13 mouse cellular contexts compared by ENCODE assay signal in genomic region chr14:77621473-77622264, GRCm38 (mm10).
DNase-seq lines count a peak whose midpoint lies in the region; ATAC-seq lines count a peak whose summit lies in the region.
"Had no signal": no experiment of that assay in that cellular context is flagged by ENCODE, and none has a peak within 500 bp of the region (broad histone marks: within the 10 kb centered on the region; RNA-seq: fewer than 3 reads in every experiment).

No protein-coding gene starts in this region.

- peak; percentile 60; the same call in 1 of the 2 replicates for ATAC-seq in neural tube, embryonic 14.5 days (ENCODE audit: low read depth)

- 0 out of 2 replicates have a peak overlapping the region, but pooled peaks have one; percentile 18 for H3K27ac ChIP-seq in heart, embryonic 10.5 days
- H3K27ac ChIP-seq in neural tube, embryonic 14.5 days (ENCODE audit: low read depth, low read length), result peak overlapping the region; percentile 22; the same call in 1 of the 2 replicates
- H3K27ac ChIP-seq: heart, embryonic 15.5 days; liver, embryonic 13.5 days had no signal

- no peaks in the 10 kb centered on the region for H3K9me3 ChIP-seq in heart, embryonic 10.5 days
- no peaks in the 10 kb centered on the region for H3K9me3 ChIP-seq in neural tube, embryonic 14.5 days (ENCODE audit: control insufficient read depth, low read length)
- H3K9me3 ChIP-seq: heart, embryonic 15.5 days; liver, embryonic 13.5 days had no signal

- no peaks in the 10 kb centered on the region; the same call in 1 of the 2 replicates for H3K36me3 ChIP-seq in heart, embryonic 10.5 days
- no peaks in the 10 kb centered on the region for H3K36me3 ChIP-seq in neural tube, embryonic 14.5 days (ENCODE audit: control insufficient read depth, insufficient read depth, low read length)
- H3K36me3 ChIP-seq: heart, embryonic 15.5 days; liver, embryonic 13.5 days had no signal

- H3K4me1 ChIP-seq in heart, embryonic 10.5 days, result peaks cover 13% of the 10 kb centered on the region; the same call in 1 of the 2 replicates
- 0 out of 2 replicates have a peak, but pooled peaks cover under 1% of the 10 kb centered on the region for H3K4me1 ChIP-seq in neural tube, embryonic 14.5 days (ENCODE audit: control insufficient read depth, insufficient read depth, low read length)
- H3K4me1 ChIP-seq: liver, embryonic 13.5 days had no signal

- no peaks in the 10 kb centered on the region for H3K27me3 ChIP-seq in heart, embryonic 10.5 days (ENCODE audit: insufficient read depth, poor library complexity, severe bottlenecking)
- no peaks in the 10 kb centered on the region for H3K27me3 ChIP-seq in neural tube, embryonic 14.5 days (ENCODE audit: control insufficient read depth, insufficient read depth, low read length)
- H3K27me3 ChIP-seq: heart, embryonic 15.5 days; liver, embryonic 13.5 days had no signal

- 65% methylated on average over 4 of the region's 4 CpGs for WGBS in heart, embryonic 10.5 days
- 73% methylated on average over 4 of the region's 4 CpGs for WGBS in neural tube, embryonic 14.5 days

- DNase-seq in heart, embryonic 10.5 days (ENCODE audit: low spot score), result no peak
- no peak for DNase-seq in heart, postnatal 4 days
- no peak for DNase-seq in neural tube, embryonic 10.5 days (ENCODE audit: extremely low spot score, low spot score)
- peak; percentile 44 to 64 for DNase-seq in left cerebral cortex, adult 9 months (ENCODE audit: low spot score in 2 of 2)
- DNase-seq in cerebellum, postnatal 36 days, result no peak
- no peak for DNase-seq in layer of hippocampus, postnatal 36 days
- DNase-seq: adrenal gland, postnatal 36 days; cerebellum, adult 18-20 months; gastrocnemius, postnatal 36 days; kidney, postnatal 14 days; liver, embryonic 13.5 days had no signal

- H3K9ac ChIP-seq in neural tube, embryonic 14.5 days (replicated peaks; ENCODE audit: low read depth, low read length), result no peak overlapping the region
- H3K9ac ChIP-seq: heart, embryonic 15.5 days; liver, embryonic 13.5 days had no signal

- H3K4me3 ChIP-seq in heart, embryonic 10.5 days, result no peak overlapping the region
- H3K4me3 ChIP-seq in neural tube, embryonic 14.5 days (ENCODE audit: low read depth, low read length), result no peak overlapping the region
- H3K4me3 ChIP-seq: heart, embryonic 15.5 days; liver, embryonic 13.5 days had no signal

- H3K4me2 ChIP-seq in neural tube, embryonic 14.5 days (ENCODE audit: low read depth, low read length), result no peak overlapping the region
- H3K4me2 ChIP-seq: heart, embryonic 15.5 days; liver, embryonic 13.5 days had no signal

Comparison
In these comparisons a context has a peak if more than half of its experiments do, and no peak if none do; other contexts are left out.
1. DNase-seq: peak in left cerebral cortex, adult 9 months (2 of 2); none in heart, embryonic 10.5 days (single experiment), heart, postnatal 4 days (single experiment), neural tube, embryonic 10.5 days (single experiment), cerebellum, postnatal 36 days (0 of 2) and layer of hippocampus, postnatal 36 days (0 of 2).